Mouse (Mus musculus): ENCODE results near the gene Adamts1.

The Adamts1 gene

GRCm38 (mm10) chr16:85802954-85803353 is at the start of gene Adamts1:
TSS of gene Adamts1 (minus strand) at chr16:85803113.
- peak; percentile 82 for DNase-seq

DNA sequence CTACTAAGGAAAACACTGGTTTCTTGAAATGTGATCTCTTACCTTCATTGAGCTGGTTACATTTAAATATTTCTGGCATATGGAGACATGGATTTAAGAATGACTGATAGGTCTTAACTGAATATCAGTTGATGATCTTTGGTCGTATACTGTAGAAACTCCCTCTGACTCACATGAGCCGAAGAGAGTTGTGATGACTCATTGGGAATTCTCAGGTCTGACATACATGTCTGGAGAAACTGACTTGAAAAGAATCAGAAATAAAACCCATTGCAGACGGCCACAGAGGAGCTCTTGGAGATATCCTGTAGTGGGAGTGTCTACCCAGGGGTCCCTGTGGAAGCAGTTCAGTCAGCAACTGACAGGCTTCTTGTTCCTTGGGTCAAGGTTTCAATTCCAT is 24.2 kb upstream of the Adamts1 start:
- no peak for DNase-seq

- no peak for DNase-seq
These were observed 19.5 kb upstream of the Adamts1 start for GRCm38 (mm10) chr16:85822330-85822916.

DNA sequence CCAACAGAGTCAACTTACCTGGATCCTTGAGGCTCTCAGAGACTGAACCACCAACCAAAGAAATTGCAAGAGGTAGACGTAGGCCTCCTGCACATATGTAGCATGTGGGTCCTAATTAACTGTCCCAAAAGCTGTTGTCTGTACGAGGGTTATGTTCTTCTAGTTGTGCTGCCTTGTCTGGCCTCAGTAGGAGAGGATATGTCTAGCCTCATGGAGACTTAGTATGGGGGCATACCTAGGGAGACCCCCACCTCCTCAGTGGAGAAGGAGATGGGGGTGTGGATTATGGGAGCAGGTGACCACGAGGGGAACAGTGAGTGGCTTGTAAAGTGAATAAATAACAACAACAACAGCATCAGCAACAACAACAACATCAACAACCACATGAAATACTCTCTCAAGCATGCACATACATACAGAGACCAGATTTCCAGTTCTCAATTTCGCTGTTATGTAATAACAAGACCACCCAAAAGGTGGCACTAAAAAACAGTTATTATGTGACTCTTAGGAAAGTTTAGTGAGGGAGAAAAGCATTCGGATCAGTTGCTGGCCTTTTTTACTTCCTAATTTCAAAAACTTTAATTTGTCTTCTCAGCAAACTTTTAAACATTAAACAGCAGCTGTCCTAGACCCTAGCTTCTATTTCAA is 17.0 kb upstream of the Adamts1 start:
- no peak for DNase-seq

DNA sequence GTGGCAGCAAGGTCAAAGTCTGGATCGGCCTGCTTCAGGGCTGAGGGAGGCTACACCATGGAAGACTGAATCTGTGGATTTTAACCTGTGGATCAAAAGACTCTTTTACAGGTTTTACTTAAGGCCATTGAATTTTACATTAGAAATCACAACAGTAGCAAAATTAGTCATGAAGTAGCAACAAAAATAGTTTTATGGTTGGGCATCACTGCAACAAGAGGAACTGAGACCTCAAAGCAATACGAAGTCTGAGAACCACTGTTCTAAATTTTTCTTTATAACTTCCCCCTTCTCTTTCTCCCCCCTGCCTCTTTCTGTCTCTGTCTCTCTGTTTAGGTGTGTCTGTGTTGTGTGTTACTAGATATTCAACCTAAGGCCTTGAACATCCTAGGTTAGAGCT is 11.2 kb upstream of the Adamts1 start:
- DNase-seq = no peak

DNA sequence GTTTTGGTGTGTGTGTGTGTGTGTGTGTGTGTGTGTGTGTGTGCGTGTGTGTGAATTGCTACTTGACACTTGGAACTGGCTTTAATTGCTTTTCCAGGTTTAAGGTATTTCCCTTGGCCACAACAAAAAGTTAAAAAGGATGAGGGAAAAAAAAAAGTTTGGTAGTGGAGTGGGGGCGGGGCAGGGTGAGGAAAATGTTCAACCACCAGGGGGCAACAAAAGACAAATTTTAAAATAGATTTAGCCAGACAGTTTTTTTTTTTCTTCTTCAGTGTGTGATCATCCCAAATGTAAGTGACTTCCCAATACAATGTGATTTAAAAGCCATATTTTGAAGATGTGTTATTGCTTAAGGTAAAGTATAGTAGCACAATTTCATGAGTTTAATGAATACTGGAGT is 4.7 kb upstream of the Adamts1 start:
- peak; percentile 39 for DNase-seq

GRCm38 (mm10) chr16:85807072-85807471 is 4.2 kb upstream of the Adamts1 start:
- DNase-seq = no peak

DNA sequence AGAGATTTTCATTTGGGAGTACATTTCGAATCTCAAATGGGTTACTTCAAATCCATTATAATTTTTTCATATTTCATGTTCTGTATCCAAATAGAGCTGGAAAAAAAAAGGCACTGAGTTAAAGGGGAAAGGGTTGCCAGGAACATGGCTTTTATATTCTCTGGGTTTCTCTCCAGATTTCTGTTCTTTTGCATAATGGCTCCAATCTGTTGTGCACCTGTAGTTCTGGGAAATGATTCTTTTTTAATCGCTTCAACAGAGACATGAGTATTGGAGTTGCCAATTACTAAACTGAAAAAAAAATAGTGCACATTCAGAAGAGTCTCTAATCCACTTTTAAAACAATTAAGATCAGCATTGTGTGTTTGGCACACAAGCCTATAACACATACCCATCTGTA is 2.7 kb upstream of the Adamts1 start:
- peak; percentile 50 for DNase-seq

DNA sequence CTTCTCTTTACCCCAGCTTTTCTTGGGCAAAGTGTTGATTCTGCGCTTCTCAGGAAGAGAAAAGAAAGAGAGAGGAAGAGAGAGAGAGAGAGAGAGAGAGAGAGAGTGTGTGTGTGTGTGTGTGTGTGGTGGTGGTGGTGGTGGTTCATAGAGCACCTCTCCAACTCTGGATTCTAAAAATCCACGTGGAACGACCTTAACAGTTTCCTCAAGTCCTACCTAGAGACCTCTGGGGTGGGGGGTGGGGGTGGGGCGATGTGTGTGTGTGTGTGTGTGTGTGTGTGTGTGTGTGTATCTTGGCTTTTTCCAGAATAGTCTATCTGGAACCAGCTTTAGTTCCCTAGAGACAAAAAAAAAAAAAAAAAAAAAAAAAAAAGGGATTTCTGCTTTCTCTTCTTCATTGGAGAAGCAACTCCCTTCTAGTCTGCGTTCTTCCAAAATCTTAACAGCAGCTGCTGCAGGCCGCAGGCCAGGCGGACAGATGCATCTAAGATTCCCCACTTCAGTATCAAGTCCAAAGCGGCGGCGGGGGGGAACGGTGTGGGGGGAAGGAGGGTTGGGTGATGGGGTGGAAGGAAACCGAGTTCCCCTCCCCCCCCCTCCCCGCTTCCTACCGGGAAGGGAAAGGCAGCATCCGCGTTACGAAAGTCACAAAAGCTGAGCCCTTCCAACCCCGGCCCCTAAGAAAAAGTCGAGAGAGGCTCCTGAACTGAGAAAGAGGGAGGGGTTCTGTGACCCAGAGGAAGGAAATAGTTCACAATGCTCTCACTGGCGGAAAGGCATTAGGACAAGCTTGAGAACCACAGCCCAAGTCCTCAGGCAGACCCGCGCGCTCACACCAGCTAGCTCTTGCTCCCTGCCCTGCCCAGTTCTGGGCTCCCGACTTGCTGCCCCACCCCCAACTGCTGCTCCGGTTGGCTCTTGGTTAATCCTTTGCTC is 969 bp upstream of the Adamts1 start:
- peak; percentile 52 for DNase-seq

- DNase-seq = peak; percentile 28
These were observed 722 bp downstream of the Adamts1 start for GRCm38 (mm10) chr16:85801971-85802811.

- peak; percentile 75 for DNase-seq
These were observed 1.7 kb downstream of the Adamts1 start for GRCm38 (mm10) chr16:85801252-85801651.

GRCm38 (mm10) chr16:85800691-85801090 is 2.2 kb downstream of the Adamts1 start:
- peak; percentile 89 for DNase-seq

DNA sequence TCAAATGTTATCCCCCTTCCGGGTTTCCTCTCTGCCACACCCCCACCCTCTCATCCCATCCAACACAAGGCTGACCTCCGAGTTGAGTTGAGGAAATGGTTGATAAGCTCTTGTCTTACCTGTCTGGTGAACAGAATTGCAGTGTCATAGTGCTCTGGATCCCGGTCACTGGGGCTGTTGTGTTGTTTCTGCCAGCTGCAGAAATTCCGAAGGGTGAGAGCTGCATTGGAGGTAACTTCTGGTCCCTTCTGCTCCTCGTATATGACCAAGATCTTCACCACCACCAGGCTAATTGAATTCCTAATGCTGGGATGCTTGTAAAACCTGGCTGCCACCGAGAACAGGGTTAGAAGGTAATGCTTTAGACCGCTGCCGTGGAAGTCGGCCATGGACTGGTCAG is 2.9 kb downstream of the Adamts1 start:
- DNase-seq = no peak

DNA sequence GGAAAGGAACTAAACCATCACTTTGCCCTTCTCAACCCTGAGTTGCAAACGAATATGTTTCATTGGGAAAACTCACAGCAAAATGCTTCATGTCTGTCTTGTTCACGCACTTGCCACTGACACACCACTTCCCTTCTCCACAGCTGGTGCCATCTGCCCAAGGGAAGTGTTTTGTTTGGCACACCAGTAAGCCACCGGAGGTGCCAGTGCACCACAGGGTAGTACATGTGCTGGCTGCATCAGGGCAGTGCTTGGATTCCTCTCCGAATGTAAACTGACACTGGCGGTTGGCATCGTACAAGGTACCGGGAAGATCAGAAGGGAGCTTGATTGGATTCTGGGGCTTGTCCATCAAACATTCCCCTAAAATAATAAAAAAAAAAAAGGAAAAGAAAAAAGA is 4.6 kb downstream of the Adamts1 start:
- no peak for DNase-seq

GRCm38 (mm10) chr16:85797161-85797560 is 5.8 kb downstream of the Adamts1 start:
- no peak for DNase-seq

DNA sequence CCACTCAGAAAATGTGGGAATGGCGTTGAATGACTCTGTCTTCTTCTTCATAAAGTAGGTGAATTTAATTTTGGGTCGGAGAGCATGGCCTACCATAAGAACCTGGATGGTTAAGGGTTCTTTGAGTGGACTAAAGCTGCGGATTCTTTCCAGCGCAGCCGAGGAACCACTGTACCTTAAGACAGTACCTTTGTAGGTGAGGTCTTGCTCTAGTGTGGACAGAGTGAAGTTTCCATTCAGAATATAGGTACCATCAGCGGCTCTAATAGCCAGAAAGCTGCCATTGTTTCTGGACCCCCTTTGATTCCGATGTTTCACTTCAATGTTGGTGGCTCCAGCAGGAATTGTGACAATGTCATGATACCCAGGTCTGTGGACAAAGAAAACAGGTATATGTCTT is 7.2 kb downstream of the Adamts1 start:
- no peak for DNase-seq

GRCm38 (mm10) chr16:85793166-85793830 is 9.6 kb downstream of the Adamts1 start:
- no peak for DNase-seq

DNA sequence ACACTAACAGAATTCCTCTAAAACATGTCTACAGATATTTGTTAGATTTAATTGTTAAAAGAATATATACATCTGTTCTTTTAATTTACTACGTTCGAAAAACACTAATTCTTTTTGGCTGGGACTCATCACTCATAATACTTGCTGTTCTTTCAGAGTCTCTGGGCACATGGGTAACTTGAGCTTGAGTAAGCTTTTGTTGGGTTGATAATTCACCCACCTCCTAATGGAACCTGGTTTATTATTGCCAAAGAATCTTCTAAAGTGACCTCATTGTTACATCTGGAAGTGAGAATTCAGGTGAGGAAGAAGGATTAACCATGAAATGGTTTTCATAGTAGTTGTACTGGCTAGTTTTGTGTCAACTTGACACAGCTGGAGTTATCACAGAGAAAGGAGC is 21.8 kb downstream of the Adamts1 start:
- no peak for DNase-seq

- no peak for DNase-seq
These were observed 23.1 kb downstream of the Adamts1 start for GRCm38 (mm10) chr16:85779775-85780174.

GRCm38 (mm10) chr16:85772272-85772671 is 30.6 kb downstream of the Adamts1 start:
- no peak for DNase-seq

GRCm38 (mm10) chr16:85767341-85767740 is 35.6 kb downstream of the Adamts1 start:
- DNase-seq = no peak

DNA sequence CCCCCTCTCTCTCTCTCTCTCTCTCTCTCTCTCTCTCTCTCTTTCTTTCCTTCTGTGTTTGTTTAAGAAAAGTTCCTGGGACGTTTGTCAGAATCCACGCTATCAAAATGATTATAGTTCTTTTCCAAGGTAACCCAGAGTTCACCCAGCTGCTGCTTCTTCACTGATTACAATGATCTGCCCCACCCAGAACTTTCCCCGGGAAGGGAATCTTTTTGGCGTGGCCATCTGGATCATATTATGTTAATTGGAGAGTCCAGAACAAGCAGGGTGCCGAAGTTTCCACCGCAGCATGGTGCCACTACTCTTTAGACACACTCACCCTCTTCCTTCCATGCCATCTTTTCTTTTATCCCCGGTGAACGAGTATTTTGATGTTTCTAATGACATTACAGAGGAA is 37.2 kb downstream of the Adamts1 start:
- DNase-seq = no peak
